Mouse (Mus musculus): Measurements from ENCODE around the gene Coq4. TPM values are rescaled to one million over a fixed set of nuclear protein-coding genes. Genes with fewer than 3 reads are reported as not detected.
"Not testable (repeated sequence)": the region's sequence is repeated elsewhere in the genome, so short reads cannot be mapped to it uniquely, and the experiment has no call there.

The Coq4 gene
- polyA plus RNA-seq, 1 experiment from 2014 or later, result 13.1 TPM

DNA sequence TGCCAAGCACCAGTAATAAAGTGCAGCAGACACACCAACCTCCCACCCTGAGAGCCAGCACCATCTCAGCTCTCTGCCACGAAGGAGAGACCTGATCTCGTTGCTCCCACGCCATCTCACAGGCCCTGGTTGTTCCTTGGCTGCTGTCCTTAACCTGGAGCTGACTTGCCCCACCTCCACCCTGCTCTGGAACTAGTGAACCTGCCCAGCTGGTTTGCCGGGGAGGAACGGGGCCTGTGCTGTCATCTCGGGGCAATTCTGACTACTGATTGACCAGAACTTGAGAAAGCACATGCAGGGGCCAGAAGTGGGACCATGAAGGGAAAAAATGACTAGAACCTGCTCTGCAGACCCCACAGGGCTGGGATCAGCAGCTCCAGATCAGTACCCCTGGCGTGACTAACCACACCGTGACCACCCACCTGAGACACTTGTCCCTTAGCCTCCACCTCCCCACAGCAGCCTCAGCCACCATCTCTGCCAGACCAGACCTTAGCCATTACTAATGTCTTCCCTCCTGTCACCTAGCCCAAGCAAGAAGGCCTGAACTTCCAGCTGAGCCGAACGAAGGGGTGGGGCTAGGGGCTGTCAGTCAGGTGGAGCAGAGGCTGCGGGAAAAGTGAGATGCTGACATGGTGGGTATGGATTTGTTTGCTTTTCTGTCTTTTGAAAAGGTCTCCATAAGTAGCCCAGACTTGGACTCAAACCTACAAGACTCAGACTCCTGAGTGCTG, 19.1 kb upstream of the Coq4 start:
- TF ChIP-seq CTCF (IDR thresholded peaks at IDR 0.05), result no peak
- TF ChIP-seq EP300 (IDR thresholded peaks at IDR 0.05), result no peak
- 37% methylated on average over 11 of the region's 11 CpGs for WGBS
- Histone ChIP-seq H3K4me3 (ENCODE audit: low read depth, low read length) (no peak overlapping the region), H3K36me3 (ENCODE audit: insufficient read depth, low read length) (no peaks in the 10 kb centered on the region), H3K4me2 (replicated peaks; ENCODE audit: low read depth, low read length) (no peak overlapping the region), H3K9me3 (ENCODE audit: low read length) (no peaks in the 10 kb centered on the region), H3K4me1 (ENCODE audit: insufficient read depth, low read depth, low read length) (no peaks in the 10 kb centered on the region), H3K9ac (replicated peaks; ENCODE audit: low read depth) (no peak overlapping the region), H3K27ac (ENCODE audit: low read length) (no peak overlapping the region), H3K27me3 (replicated peaks; ENCODE audit: insufficient read depth, low read length) (no peaks in the 10 kb centered on the region)
- DNase-seq (ENCODE audit: low spot score) (peak; percentile 41), ATAC-seq (no peak)

DNA sequence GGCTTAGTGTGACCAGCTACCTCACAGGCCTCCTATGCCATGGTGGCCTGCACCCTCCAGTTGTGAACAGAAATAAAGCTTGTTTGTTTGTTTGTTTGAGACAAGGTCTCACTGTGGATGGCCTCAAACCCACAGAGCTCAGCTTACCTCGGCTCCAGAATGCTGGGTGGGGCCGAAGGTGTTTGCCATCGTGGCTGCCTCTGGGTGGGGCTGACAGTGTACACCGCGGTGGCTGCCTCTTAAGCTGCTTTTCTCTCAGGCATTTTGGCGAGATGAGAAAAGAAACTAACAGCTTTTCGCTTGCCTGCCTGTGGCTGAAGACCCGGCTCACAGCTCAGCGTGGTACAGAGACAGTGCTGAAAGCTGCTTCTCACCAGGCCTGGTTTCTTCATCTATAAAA, 18.4 kb upstream of the Coq4 start:
- DNase-seq (ENCODE audit: low spot score) (no peak), ATAC-seq (no peak)
- no peaks in the 10 kb centered on the region for H3K27me3 ChIP-seq (replicated peaks; ENCODE audit: insufficient read depth, low read length)
- no peak overlapping the region for H3K27ac ChIP-seq (ENCODE audit: low read length)
- 47% methylated on average over 9 of the region's 9 CpGs for WGBS
- no peaks in the 10 kb centered on the region for H3K4me1 ChIP-seq (ENCODE audit: insufficient read depth, low read depth, low read length)
- H3K9ac ChIP-seq (replicated peaks; ENCODE audit: low read depth), result no peak overlapping the region
- no peaks in the 10 kb centered on the region for H3K9me3 ChIP-seq (ENCODE audit: low read length)
- H3K4me2 ChIP-seq (replicated peaks; ENCODE audit: low read depth, low read length), result no peak overlapping the region
- no peak for TF ChIP-seq EP300 (IDR thresholded peaks at IDR 0.05)
- TF ChIP-seq CTCF (IDR thresholded peaks at IDR 0.05), result no peak
- H3K36me3 ChIP-seq (ENCODE audit: insufficient read depth, low read length), result no peaks in the 10 kb centered on the region
- no peak overlapping the region for H3K4me3 ChIP-seq (ENCODE audit: low read depth, low read length)

DNA sequence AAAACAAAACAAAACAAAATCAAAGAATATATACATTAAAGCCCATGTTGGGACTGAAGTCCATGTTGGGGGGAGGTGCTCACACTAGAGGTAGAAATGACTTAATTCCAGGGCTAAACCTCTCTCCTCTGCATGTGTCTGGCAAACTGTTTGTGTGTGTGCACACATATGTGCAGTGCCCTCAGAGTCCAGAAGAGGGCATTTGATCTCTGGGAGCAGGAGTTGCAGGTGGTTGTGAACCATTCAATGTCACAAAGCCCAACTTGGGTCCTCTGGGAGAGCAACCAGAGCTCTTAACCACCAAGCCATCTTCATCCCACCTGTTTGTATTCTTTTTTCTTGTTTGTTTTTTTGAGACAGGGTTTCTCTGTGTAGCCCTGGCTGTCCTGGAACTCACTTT, 17.1 kb upstream of the Coq4 start:
- no peaks in the 10 kb centered on the region for H3K36me3 ChIP-seq (ENCODE audit: insufficient read depth, low read length)
- H3K4me3 ChIP-seq (ENCODE audit: low read depth, low read length), result no peak overlapping the region
- H3K9me3 ChIP-seq (ENCODE audit: low read length), result no peaks in the 10 kb centered on the region
- no peak for TF ChIP-seq EP300 (IDR thresholded peaks at IDR 0.05)
- peak; percentile 26 for TF ChIP-seq CTCF (IDR thresholded peaks at IDR 0.05)
- no peak overlapping the region for H3K9ac ChIP-seq (replicated peaks; ENCODE audit: low read depth)
- DNase-seq (ENCODE audit: low spot score) (no peak), ATAC-seq (no peak)
- no peak overlapping the region for H3K4me2 ChIP-seq (replicated peaks; ENCODE audit: low read depth, low read length)
- H3K27me3 ChIP-seq (replicated peaks; ENCODE audit: insufficient read depth, low read length), result no peaks in the 10 kb centered on the region
- H3K4me1 ChIP-seq (ENCODE audit: insufficient read depth, low read depth, low read length), result no peaks in the 10 kb centered on the region
- H3K27ac ChIP-seq (ENCODE audit: low read length), result no peak overlapping the region

DNA sequence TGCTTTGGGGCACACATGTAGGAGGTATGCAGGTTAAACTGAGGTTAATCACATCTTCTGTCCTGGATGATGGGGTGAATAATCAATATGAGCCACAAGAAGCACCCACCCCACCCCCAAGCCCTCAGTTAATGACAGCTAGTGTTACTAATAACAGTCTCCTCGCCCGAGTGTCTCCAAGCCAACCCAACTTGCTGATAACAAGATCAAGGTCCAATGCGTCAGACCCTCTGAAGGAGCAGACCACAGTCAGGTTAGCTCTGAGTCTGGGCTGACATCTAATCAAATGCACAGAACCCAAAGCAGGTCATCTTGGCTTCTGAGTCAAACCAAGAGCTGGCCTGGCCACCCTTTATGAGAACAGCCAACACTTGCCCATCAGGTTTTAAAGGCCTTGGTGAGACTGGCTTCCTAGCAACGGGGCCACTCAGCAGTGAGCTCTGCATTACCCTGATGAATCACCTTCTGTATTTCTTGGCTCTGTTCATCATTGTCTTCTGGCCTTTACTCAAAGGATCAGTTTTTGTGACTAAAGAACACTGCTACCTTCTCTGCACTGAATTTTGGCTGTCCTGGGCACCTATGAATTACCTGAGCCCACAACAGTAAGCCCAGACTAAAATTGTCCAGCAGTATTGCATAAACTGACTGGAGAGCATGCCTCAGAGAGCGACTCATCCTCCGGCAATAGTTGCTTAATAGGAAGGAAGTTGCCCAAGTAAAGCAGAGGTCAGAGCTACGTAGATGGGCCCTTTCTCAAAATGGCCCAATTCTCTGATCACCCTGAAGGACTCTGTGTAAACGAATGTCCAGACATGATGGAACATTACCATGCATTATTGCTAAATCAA, 15.5 kb upstream of the Coq4 start:
- no peak overlapping the region for H3K4me2 ChIP-seq (replicated peaks; ENCODE audit: low read depth, low read length)
- H3K9me3 ChIP-seq (ENCODE audit: low read length), result no peaks in the 10 kb centered on the region
- TF ChIP-seq CTCF (IDR thresholded peaks at IDR 0.05), result no peak
- TF ChIP-seq EP300 (IDR thresholded peaks at IDR 0.05), result peak; percentile 53; the same call in 1 of the 2 replicates
- DNase-seq (ENCODE audit: low spot score) (peak; percentile 84), ATAC-seq (peak; percentile 79)
- no peaks in the 10 kb centered on the region for H3K27me3 ChIP-seq (replicated peaks; ENCODE audit: insufficient read depth, low read length)
- no peak overlapping the region for H3K9ac ChIP-seq (replicated peaks; ENCODE audit: low read depth)
- H3K27ac ChIP-seq (ENCODE audit: low read length), result no peak overlapping the region
- WGBS, result 54% methylated on average over 8 of the region's 8 CpGs
- H3K4me3 ChIP-seq (ENCODE audit: low read depth, low read length), result no peak overlapping the region
- no peaks in the 10 kb centered on the region for H3K4me1 ChIP-seq (ENCODE audit: insufficient read depth, low read depth, low read length)
- H3K36me3 ChIP-seq (ENCODE audit: insufficient read depth, low read length), result 0 out of 2 replicates have a peak, but pooled peaks cover 4% of the 10 kb centered on the region

DNA sequence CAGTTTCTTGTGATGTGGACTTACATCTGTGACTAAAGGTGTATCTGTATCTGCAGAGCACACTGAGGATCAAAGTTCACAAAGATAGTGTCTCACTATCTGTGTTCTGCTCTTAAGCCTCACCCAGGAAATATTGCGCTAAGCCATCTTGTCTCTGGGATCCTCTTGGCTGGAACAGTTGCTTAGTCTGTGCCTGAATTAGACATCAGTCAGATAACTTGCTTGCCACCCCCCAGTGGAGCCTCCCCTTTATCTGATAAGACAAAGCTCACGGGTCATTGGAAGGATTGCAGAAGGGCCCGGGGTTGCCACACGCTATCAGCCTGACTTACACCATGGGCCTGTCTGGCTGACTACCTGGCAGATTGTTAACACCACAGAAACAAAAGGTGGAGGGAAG, 14.0 kb upstream of the Coq4 start:
- Histone ChIP-seq H3K9me3 (ENCODE audit: low read length) (no peaks in the 10 kb centered on the region), H3K36me3 (ENCODE audit: insufficient read depth, low read length) (peaks cover 9% of the 10 kb centered on the region; the same call in 1 of the 2 replicates), H3K4me1 (ENCODE audit: insufficient read depth, low read depth, low read length) (no peaks in the 10 kb centered on the region), H3K4me2 (replicated peaks; ENCODE audit: low read depth, low read length) (no peak overlapping the region), H3K9ac (replicated peaks; ENCODE audit: low read depth) (no peak overlapping the region), H3K27me3 (replicated peaks; ENCODE audit: insufficient read depth, low read length) (no peaks in the 10 kb centered on the region), H3K4me3 (ENCODE audit: low read depth, low read length) (no peak overlapping the region), H3K27ac (ENCODE audit: low read length) (no peak overlapping the region)
- 75% methylated on average over 4 of the region's 4 CpGs for WGBS
- ATAC-seq (no peak), DNase-seq (ENCODE audit: low spot score) (no peak)
- TF ChIP-seq CTCF (IDR thresholded peaks at IDR 0.05), result no peak
- no peak for TF ChIP-seq EP300 (IDR thresholded peaks at IDR 0.05)

DNA sequence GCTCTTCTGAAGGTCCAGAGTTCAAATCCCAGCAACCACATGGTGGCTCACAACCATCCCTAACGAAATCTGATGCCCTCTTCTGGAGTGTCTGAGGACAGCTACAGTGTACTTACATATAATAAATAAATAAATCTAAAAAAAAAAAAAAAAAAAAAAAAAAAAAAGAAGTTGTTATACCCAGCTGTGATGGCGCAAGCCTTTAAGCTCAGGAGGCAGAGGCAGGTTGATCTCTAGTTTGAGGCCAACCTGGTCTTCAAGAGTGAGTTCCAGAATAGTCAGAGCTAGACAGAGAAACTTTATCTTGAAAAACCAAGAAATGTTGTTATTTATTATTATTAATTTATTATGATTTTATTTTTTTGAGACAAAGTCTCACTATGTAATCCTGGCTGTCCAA, 6.0 kb upstream of the Coq4 start:
- H3K4me1 ChIP-seq (ENCODE audit: insufficient read depth, low read depth, low read length); H3K9ac ChIP-seq (replicated peaks; ENCODE audit: low read depth); H3K27ac ChIP-seq (ENCODE audit: low read length); H3K27me3 ChIP-seq (replicated peaks; ENCODE audit: insufficient read depth, low read length); H3K9me3 ChIP-seq (ENCODE audit: low read length); ATAC-seq; H3K4me3 ChIP-seq (ENCODE audit: low read depth, low read length); DNase-seq (ENCODE audit: low spot score); H3K4me2 ChIP-seq (replicated peaks; ENCODE audit: low read depth, low read length): not testable (repeated sequence)
- 88% methylated on average over 2 of the region's 2 CpGs for WGBS
- H3K36me3 ChIP-seq (ENCODE audit: insufficient read depth, low read length), result peaks cover 36% of the 10 kb centered on the region

Data from lung, postnatal 0 days (tissue).